Mouse (Mus musculus): ENCODE results near the gene Foxred1. TPM values are rescaled to one million over a fixed set of nuclear protein-coding genes. Genes with fewer than 3 reads are reported as not detected.

Gene Foxred1
- polyA plus RNA-seq (2012; rRNA removed), result 22.0 and 25.3 TPM in 2 replicates

GRCm38 (mm10) chr9:35210542-35211474 is at the start of gene Foxred1:
Gene Foxred1 (minus strand): TSS chr9:35211055.
- WGBS, result under 1% methylated on average over 72 of the region's 72 CpGs
- peak; percentile 96 for DNase-seq (ENCODE audit: low read depth, low spot score)

GRCm38 (mm10) chr9:35257365-35257764 is 46.5 kb upstream of the Foxred1 start:
- no peak for DNase-seq (ENCODE audit: low read depth, low spot score)
- WGBS, result 31% methylated on average over 7 of the region's 7 CpGs

- no peak for DNase-seq (ENCODE audit: low read depth, low spot score)
Observed at GRCm38 (mm10) chr9:35249476-35249875, 38.6 kb upstream of the Foxred1 start.

GRCm38 (mm10) chr9:35247405-35247804 is 36.5 kb upstream of the Foxred1 start:
- 97% methylated on average over 2 of the region's 2 CpGs for WGBS
- no peak for DNase-seq (ENCODE audit: low read depth, low spot score)

- WGBS, result 68% methylated on average over 1 of the region's 1 CpGs
- no peak for DNase-seq (ENCODE audit: low read depth, low spot score)
Observed at GRCm38 (mm10) chr9:35239734-35240133, 28.9 kb upstream of the Foxred1 start.

GRCm38 (mm10) chr9:35238915-35239571 is 28.2 kb upstream of the Foxred1 start:
- no peak for DNase-seq (ENCODE audit: low read depth, low spot score)
- 72% methylated on average over 6 of the region's 6 CpGs for WGBS

- no peak for DNase-seq (ENCODE audit: low read depth, low spot score)
- 97% methylated on average over 1 of the region's 1 CpGs for WGBS
Observed at GRCm38 (mm10) chr9:35238371-35238770, 27.5 kb upstream of the Foxred1 start.

GRCm38 (mm10) chr9:35235996-35236395 is 25.1 kb upstream of the Foxred1 start:
- WGBS, result 79% methylated on average over 3 of the region's 3 CpGs
- DNase-seq (ENCODE audit: low read depth, low spot score), result no peak

- DNase-seq (ENCODE audit: low read depth, low spot score), result no peak
- WGBS, result 94% methylated on average over 3 of the region's 3 CpGs
Observed at GRCm38 (mm10) chr9:35228671-35229070, 17.8 kb upstream of the Foxred1 start.

- no peak for DNase-seq (ENCODE audit: low read depth, low spot score)
- WGBS, result 95% methylated on average over 3 of the region's 3 CpGs
Observed at GRCm38 (mm10) chr9:35223466-35223865, 12.6 kb upstream of the Foxred1 start.

- WGBS, result 49% methylated on average over 1 of the region's 1 CpGs
- no peak for DNase-seq (ENCODE audit: low read depth, low spot score)
Observed at GRCm38 (mm10) chr9:35217963-35218362, 7.1 kb upstream of the Foxred1 start.

GRCm38 (mm10) chr9:35211573-35212511 is 987 bp upstream of the Foxred1 start:
- WGBS, result 26% methylated on average over 26 of the region's 26 CpGs
- peak; percentile 21 for DNase-seq (ENCODE audit: low read depth, low spot score)

- WGBS, result 96% methylated on average over 2 of the region's 2 CpGs
- DNase-seq (ENCODE audit: low read depth, low spot score), result no peak
Observed at GRCm38 (mm10) chr9:35204421-35204820, 6.4 kb downstream of the Foxred1 start.

GRCm38 (mm10) chr9:35203536-35203935 is 7.3 kb downstream of the Foxred1 start:
- no peak for DNase-seq (ENCODE audit: low read depth, low spot score)
- 49% methylated on average over 3 of the region's 3 CpGs for WGBS

GRCm38 (mm10) chr9:35200529-35201060 is 10.3 kb downstream of the Foxred1 start:
- no peak for DNase-seq (ENCODE audit: low read depth, low spot score)
- 59% methylated on average over 9 of the region's 9 CpGs for WGBS

- 1% methylated on average over 44 of the region's 44 CpGs for WGBS
- peak; percentile 70 for DNase-seq (ENCODE audit: low read depth, low spot score)
Observed at GRCm38 (mm10) chr9:35199772-35200471, 10.9 kb downstream of the Foxred1 start, which contains the start of the genes Srpr and Tirap. Gene Srpr (plus strand): TSS chr9:35200175. Gene Tirap (minus strand): TSS chr9:35200291.

GRCm38 (mm10) chr9:35198945-35199771 is 11.7 kb downstream of the Foxred1 start:
- DNase-seq (ENCODE audit: low read depth, low spot score), result peak; percentile 39
- 12% methylated on average over 18 of the region's 18 CpGs for WGBS

- WGBS, result 87% methylated on average over 10 of the region's 10 CpGs
- DNase-seq (ENCODE audit: low read depth, low spot score), result no peak
Observed at GRCm38 (mm10) chr9:35198351-35198750, 12.5 kb downstream of the Foxred1 start.

Data from large intestine, adult 2 months (tissue).